In the genomic region with DNA sequence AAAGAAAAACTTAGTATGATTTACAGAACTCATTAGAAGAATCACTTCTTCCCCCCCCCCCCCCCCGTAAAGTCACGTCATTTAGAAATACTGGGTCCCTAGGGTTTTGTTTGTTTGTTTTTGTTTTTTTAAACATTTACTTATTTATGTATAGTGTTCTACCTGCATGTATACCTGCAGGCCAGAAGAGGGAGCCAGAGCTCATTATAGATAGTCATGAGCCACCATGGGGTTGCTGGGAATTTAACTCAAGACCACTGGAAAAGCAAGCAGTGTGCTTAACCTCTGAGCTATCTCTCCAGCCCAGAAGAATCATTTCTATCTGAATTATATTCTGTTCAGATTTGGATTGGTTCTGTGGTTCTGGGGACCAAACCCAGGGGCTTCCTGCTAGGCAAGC, we compare ENCODE assay signal across 22 mouse cellular contexts. TPM values are rescaled to one million over a fixed set of nuclear protein-coding genes. Genes with fewer than 3 reads are reported as not detected.
DNase-seq lines count a peak whose midpoint lies in the region; ATAC-seq and TF ChIP-seq lines count a peak whose summit lies in the region.
"Had no signal": no experiment of that assay in that cellular context is flagged by ENCODE, and none has a peak within 500 bp of the region (broad histone marks: within the 10 kb centered on the region; RNA-seq: fewer than 3 reads in every experiment).

No protein-coding gene starts in this region.

- no peak overlapping the region for H3K27ac ChIP-seq in heart, adult 2 months
- H3K27ac ChIP-seq in liver, postnatal 0 days (ENCODE audit: low read depth) = no peak overlapping the region
- H3K27ac ChIP-seq in liver, embryonic 12.5 days = no peak overlapping the region
- no peak overlapping the region for H3K27ac ChIP-seq in forebrain, embryonic 12.5 days
- H3K27ac ChIP-seq: embryonic facial prominence, embryonic 13.5 days; hindbrain, embryonic 14.5 days; lung, embryonic 15.5 days; midbrain, embryonic 12.5 days; neural tube, embryonic 12.5 days had no signal

- H3K27me3 ChIP-seq in heart, adult 2 months (ENCODE audit: control insufficient read depth, insufficient read depth, low read length) = no peaks in the 10 kb centered on the region
- H3K27me3 ChIP-seq in liver, postnatal 0 days (ENCODE audit: insufficient read depth, low read length) = no peaks in the 10 kb centered on the region
- no peaks in the 10 kb centered on the region for H3K27me3 ChIP-seq in liver, embryonic 12.5 days (replicated peaks)
- H3K27me3 ChIP-seq in Patski = no peaks in the 10 kb centered on the region
- H3K27me3 ChIP-seq in forebrain, embryonic 12.5 days = no peaks in the 10 kb centered on the region
- H3K27me3 ChIP-seq: embryonic facial prominence, embryonic 13.5 days; heart, embryonic 12.5 days; lung, embryonic 15.5 days; midbrain, embryonic 12.5 days; neural tube, embryonic 12.5 days had no signal

- no peak for ATAC-seq in liver, postnatal 0 days
- no peak for ATAC-seq in liver, embryonic 12.5 days
- no peak for ATAC-seq in Patski
- no peak for ATAC-seq in frontal cortex, adult (ENCODE audit: low TSS enrichment)
- ATAC-seq in forebrain, embryonic 12.5 days (ENCODE audit: low FRiP score) = no peak
- ATAC-seq: forebrain, postnatal 0 days had no signal

- in situ Hi-C loops in Patski (cut with MboI; ENCODE audit: low pct_unique_long_range_greater_than_20kb) = no loop called here

- TF ChIP-seq CTCF in heart, adult 2 months (IDR thresholded peaks at IDR 0.05) = peak; percentile 35
- peak; percentile 27; the same call in 1 of the 2 replicates for TF ChIP-seq CTCF in liver, postnatal 0 days (IDR thresholded peaks at IDR 0.05; ENCODE audit: low read depth)
- TF ChIP-seq CTCF in Patski (IDR thresholded peaks at IDR 0.05) = peak; percentile 46

- H3K79me2 ChIP-seq in heart, adult 2 months (replicated peaks; ENCODE audit: control insufficient read depth, insufficient read depth, low read length) = no peaks in the 10 kb centered on the region; the same call in 1 of the 2 replicates

- no peak overlapping the region for H3K4me3 ChIP-seq in heart, adult 2 months
- H3K4me3 ChIP-seq in liver, postnatal 0 days (ENCODE audit: low read depth, low read length) = no peak overlapping the region
- no peak overlapping the region for H3K4me3 ChIP-seq in liver, embryonic 12.5 days
- H3K4me3 ChIP-seq in forebrain, embryonic 12.5 days (replicated peaks) = no peak overlapping the region
- H3K4me3 ChIP-seq: embryonic facial prominence, embryonic 13.5 days; heart, embryonic 12.5 days; lung, embryonic 15.5 days; midbrain, embryonic 12.5 days; neural tube, embryonic 12.5 days had no signal

- peaks cover 3% of the 10 kb centered on the region for H3K4me1 ChIP-seq in heart, adult 2 months (ENCODE audit: control insufficient read depth, insufficient read depth, low read length)
- H3K4me1 ChIP-seq in liver, postnatal 0 days (ENCODE audit: insufficient read depth) = no peaks in the 10 kb centered on the region
- 0 out of 2 replicates have a peak, but pooled peaks cover 5% of the 10 kb centered on the region for H3K4me1 ChIP-seq in liver, embryonic 12.5 days
- no peaks in the 10 kb centered on the region for H3K4me1 ChIP-seq in forebrain, embryonic 12.5 days
- H3K4me1 ChIP-seq: lung, embryonic 15.5 days; midbrain, embryonic 12.5 days; neural tube, embryonic 12.5 days had no signal

- H3K9ac ChIP-seq in heart, adult 2 months (ENCODE audit: low read depth, low read length) = no peak overlapping the region
- no peak overlapping the region for H3K9ac ChIP-seq in liver, postnatal 0 days (replicated peaks)
- no peak overlapping the region for H3K9ac ChIP-seq in liver, embryonic 12.5 days
- no peak overlapping the region for H3K9ac ChIP-seq in forebrain, embryonic 12.5 days
- H3K9ac ChIP-seq: embryonic facial prominence, embryonic 13.5 days; forebrain, postnatal 0 days; heart, embryonic 12.5 days; hindbrain, embryonic 14.5 days; lung, embryonic 15.5 days; midbrain, embryonic 12.5 days; neural tube, embryonic 12.5 days had no signal

- DNase-seq in heart, adult 2 months = no peak
- DNase-seq in heart, postnatal 10 days = no peak
- no peak for DNase-seq in liver, postnatal 0 days
- DNase-seq in Patski (ENCODE audit: low read depth, low spot score) = no peak
- DNase-seq: adrenal gland, adult 8-10 months; cerebellum, adult 9-10 months; forebrain, postnatal 0 days; kidney, adult 11 months; kidney, postnatal 10 days; liver; right cerebral cortex, adult 18-20 months; thymus, postnatal 25 days had no signal

- TF ChIP-seq POLR2A in heart, adult 2 months (IDR thresholded peaks at IDR 0.05; ENCODE audit: insufficient read depth, low read depth, low read length) = no peak

- POLR2A ChIA-PET in Patski (lab: Charles Lee) = no interaction called here

- no peak for TF ChIP-seq EP300 in heart, adult 2 months (IDR thresholded peaks at IDR 0.05; ENCODE audit: insufficient read depth, low read depth, low read length)
- no peak for TF ChIP-seq EP300 in liver, postnatal 0 days (IDR thresholded peaks at IDR 0.05; ENCODE audit: low read depth)

- no peak overlapping the region for H3K4me2 ChIP-seq in liver, postnatal 0 days (ENCODE audit: low read depth, low read length)
- H3K4me2 ChIP-seq in liver, embryonic 12.5 days = no peak overlapping the region
- H3K4me2 ChIP-seq in forebrain, embryonic 12.5 days = no peak overlapping the region
- H3K4me2 ChIP-seq: embryonic facial prominence, embryonic 13.5 days; heart, embryonic 12.5 days; hindbrain, embryonic 14.5 days; lung, embryonic 15.5 days; midbrain, embryonic 12.5 days; neural tube, embryonic 12.5 days had no signal

- H3K9me3 ChIP-seq in liver, postnatal 0 days (ENCODE audit: low read length) = peaks cover 2% of the 10 kb centered on the region; the same call in 1 of the 2 replicates
- no peaks in the 10 kb centered on the region for H3K9me3 ChIP-seq in liver, embryonic 12.5 days (replicated peaks)
- no peaks in the 10 kb centered on the region for H3K9me3 ChIP-seq in forebrain, embryonic 12.5 days
- H3K9me3 ChIP-seq: embryonic facial prominence, embryonic 13.5 days; G1E; heart, embryonic 12.5 days; lung, embryonic 15.5 days; midbrain, embryonic 12.5 days; neural tube, embryonic 12.5 days had no signal

- intact Hi-C loops in heart, adult 2 months (cut with DNase I) = no loop called here
- intact Hi-C loops in heart, postnatal 10 days (cut with DNase I) = no loop called here

- WGBS in heart, adult 2 months = 88% methylated on average over 2 of the region's 2 CpGs
- 89% methylated on average over 2 of the region's 2 CpGs for WGBS in liver, postnatal 0 days (ENCODE audit: insufficient replicate concordance)
- WGBS in liver, embryonic 12.5 days (ENCODE audit: insufficient replicate concordance) = 82% methylated on average over 2 of the region's 2 CpGs
- 96% methylated on average over 2 of the region's 2 CpGs for WGBS in forebrain, embryonic 12.5 days

- H3K36me3 ChIP-seq in heart, adult 2 months (ENCODE audit: control insufficient read depth, insufficient read depth, low read length) = no peaks in the 10 kb centered on the region
- H3K36me3 ChIP-seq in liver, postnatal 0 days (replicated peaks; ENCODE audit: insufficient read depth, low read length) = peaks cover 3% of the 10 kb centered on the region; the same call in 1 of the 2 replicates
- peaks cover 25% of the 10 kb centered on the region for H3K36me3 ChIP-seq in liver, embryonic 12.5 days
- no peaks in the 10 kb centered on the region for H3K36me3 ChIP-seq in forebrain, embryonic 12.5 days (replicated peaks)
- H3K36me3 ChIP-seq: lung, embryonic 15.5 days; midbrain, embryonic 12.5 days; neural tube, embryonic 12.5 days had no signal

- CTCF ChIA-PET in Patski (lab: Charles Lee) = interaction anchor here (1.2 to 2.2 kb wide), 4 partner anchors 14 to 125 kb away, joined by 3 to 8 read pairs (median 6); no protein-coding TSS in a partner anchor

RNA-seq across cellular contexts. Expression of a gene that starts 40.4 kb away (rescaled TPM):
- 10 to 100 TPM; 70.5 to 74.2 TPM for total RNA-seq in heart, adult 2 months (2021)
- polyA plus RNA-seq in heart, adult 2 months (2012; rRNA removed) = 6.5 and 13.7 TPM in 2 replicates
- total RNA-seq in heart, postnatal 10 days (2021) = 10 to 100 TPM; 60.5 to 62.1 TPM
- 66.0 and 75.2 TPM in 2 replicates for polyA plus RNA-seq in liver, postnatal 0 days (2015; fragmentation: Nextera tagmentation; extraction: Ambion mirVana)
- polyA plus RNA-seq in liver, embryonic 12.5 days (2016; fragmentation: Nextera tagmentation; extraction: Ambion mirVana) = 279 and 282 TPM in 2 replicates
- polyA plus RNA-seq in Patski (2021) = 136 TPM
- polyA plus RNA-seq in forebrain, embryonic 12.5 days (2016; fragmentation: Nextera tagmentation; extraction: Ambion mirVana) = 296 and 305 TPM in 2 replicates

RNA-seq across cellular contexts. Expression of a gene that starts 58.1 kb away (rescaled TPM):
- 100 to 1,000 TPM in 1 of 2 experiments, 10 to 100 TPM in 1; 94.6 to 102 TPM for total RNA-seq in heart, adult 2 months (2021)
- polyA plus RNA-seq in heart, adult 2 months (2012; rRNA removed) = 46.2 and 60.7 TPM in 2 replicates
- 10 to 100 TPM; 96.6 to 98.2 TPM for total RNA-seq in heart, postnatal 10 days (2021)
- polyA plus RNA-seq in liver, postnatal 0 days (2015; fragmentation: Nextera tagmentation; extraction: Ambion mirVana) = 160 and 167 TPM in 2 replicates
- 242 and 262 TPM in 2 replicates for polyA plus RNA-seq in liver, embryonic 12.5 days (2016; fragmentation: Nextera tagmentation; extraction: Ambion mirVana)
- polyA plus RNA-seq in Patski (2021) = 97.8 TPM
- 240 and 244 TPM in 2 replicates for polyA plus RNA-seq in forebrain, embryonic 12.5 days (2016; fragmentation: Nextera tagmentation; extraction: Ambion mirVana)
